Mouse (Mus musculus) ES-E14 (cell line): ENCODE measurements around the gene Trim47.

Experiments used
- MAFK ChIP-seq: IDR thresholded peaks from 2 replicates; pipeline ENCODE4 v1.6.1; 2014; ENCODE audit warnings: mild to moderate bottlenecking, low read depth, low read length, inconsistent platforms; ENCODE audit not compliant: insufficient read depth
- ZNF384 ChIP-seq: IDR thresholded peaks from 2 replicates; pipeline ENCODE4 v1.6.1; 2012; ENCODE audit warnings: low read depth, low read length, inconsistent platforms

DNA sequence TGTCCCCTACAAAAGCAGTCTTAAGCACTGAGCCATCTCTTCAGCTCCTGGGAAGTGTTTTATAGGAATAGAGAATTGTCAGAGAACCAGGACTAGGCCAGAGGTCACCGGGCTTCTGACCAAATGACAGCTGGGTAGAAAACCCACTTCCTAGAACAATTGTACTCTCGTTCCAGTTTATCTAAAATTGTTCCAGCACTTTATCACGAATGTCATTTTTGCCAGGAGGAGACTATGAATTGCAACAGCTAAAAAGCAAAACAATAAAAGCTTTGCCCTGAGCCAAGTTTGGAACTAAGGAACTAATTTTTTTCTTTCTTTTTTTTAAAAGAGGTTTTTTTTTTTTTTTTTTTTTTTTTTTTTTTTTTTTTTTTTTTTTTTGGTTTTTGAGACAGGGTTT lies 31.4 kb downstream of the Trim47 start:
- TF ChIP-seq MAFK (no peak), ZNF384 (peak; percentile 90)
